Mouse (Mus musculus) erythroid progenitor cell, adult 5-6 weeks (primary cell): ENCODE data around the gene Eif3k. TPM values are rescaled to one million over a fixed set of nuclear protein-coding genes. Genes with fewer than 3 reads are reported as not detected.

ENCODE experiments used
- ATAC-seq: replicated peaks from 2 replicates; pipeline ENCODE4 v1.8.0; 2016; ENCODE audit warnings: moderate number of reproducible peaks, mild to moderate bottlenecking, moderate TSS enrichment, inconsistent platforms; ENCODE audit not compliant: poor library complexity, low FRiP score, severe bottlenecking
- total RNA-seq, 2 experiments: library from RNA; stranded (forward) in 1 of 2; stranded (reverse) in 1 of 2; fragments of 150-400 nt in 1 of 2; fragments of 186-747, 209-891 nt in 1 of 2; gene quantifications; 2 replicates each; pipeline versions ENCODE4 v1.2.3 to v1.2.4; 2015 to 2017; ENCODE audit warnings: low replicate concordance in 2 of 2

Gene Eif3k
- total RNA-seq, 2 experiments from 2014 or later, result 81.5 to 83.8 TPM

DNA sequence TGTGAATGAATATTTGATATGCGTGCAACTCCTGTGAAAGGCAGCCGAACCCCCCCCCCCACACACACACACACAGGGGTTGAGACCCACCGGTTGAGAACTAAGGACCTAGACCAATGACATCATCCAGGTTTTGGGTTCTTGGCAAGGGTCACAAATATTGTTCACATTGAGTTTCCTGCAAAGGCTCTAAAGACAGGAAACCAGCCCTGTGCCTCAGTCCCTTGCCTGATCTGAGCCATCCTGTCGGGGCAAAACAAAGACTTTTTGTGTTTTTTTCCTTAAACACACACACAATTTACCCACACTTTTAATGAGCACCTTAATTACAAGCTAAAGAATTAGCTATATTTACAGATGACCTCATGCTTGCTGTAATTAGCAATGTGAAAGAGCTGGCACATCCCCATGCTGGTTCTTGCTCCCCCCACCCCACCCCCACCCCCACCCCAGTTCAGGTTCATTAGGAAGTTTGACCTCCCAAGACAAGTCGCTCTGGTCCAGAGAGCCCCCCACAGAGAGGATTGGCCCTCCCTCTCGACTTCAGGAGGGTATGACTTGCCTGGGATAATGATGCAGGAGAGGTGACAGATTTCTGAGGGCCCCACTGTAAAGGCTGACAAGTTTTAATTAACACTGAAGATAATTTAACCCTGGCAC lies 36.8 kb downstream of the Eif3k start:
- ATAC-seq, result no peak

DNA sequence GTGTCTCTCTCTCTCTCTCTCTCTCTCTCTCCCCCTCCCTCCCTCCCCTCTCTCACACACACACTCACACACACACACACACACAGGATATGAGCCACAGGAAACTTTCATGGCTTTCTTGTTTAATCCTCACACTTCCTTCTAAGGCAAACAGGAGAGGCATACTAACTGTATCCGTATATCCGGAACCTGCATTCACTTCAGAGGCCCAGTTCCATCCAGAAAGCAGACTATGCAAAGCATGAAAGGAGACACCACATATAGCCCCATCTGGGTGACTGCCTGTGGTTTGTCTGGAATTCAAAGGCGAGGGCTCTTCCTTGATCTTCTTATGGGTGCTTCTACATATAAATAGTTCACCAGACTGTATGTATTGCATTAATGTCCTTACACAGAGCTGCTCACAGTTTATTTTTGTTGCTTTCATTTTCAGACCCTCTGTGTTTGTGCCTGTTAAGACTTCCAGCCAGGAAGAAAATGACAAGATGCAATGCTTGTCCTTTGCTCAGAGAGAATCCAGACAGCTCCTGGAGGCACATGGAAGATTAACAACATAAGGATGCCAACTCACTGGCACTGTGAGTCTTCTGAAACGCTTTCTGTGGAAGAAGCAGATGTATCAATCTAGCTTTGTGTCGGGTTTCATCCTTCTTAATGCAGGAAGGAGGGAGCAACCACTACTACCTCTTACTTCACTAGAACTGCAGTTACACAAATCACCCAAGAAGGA lies 38.0 kb downstream of the Eif3k start:
- ATAC-seq, result no peak

DNA sequence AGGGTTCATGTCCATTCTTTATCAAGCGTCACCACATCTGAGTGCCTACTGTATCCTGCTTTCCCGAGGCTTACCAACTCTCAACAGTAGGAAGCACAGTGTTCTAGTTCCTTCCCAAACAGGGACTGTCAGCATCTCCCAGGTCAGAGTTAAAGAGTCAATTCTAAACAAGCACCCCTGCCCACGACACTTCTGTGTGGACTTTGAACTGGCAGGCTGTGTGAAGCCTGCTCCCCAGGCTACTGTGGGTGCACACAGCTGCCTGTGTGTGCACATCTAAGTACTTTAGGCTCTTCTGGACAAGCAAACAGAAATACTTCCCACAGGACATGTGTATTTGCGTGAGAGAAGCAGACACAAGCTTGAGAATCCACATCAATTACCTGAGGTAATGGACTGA lies 40.1 kb downstream of the Eif3k start:
- no peak for ATAC-seq

DNA sequence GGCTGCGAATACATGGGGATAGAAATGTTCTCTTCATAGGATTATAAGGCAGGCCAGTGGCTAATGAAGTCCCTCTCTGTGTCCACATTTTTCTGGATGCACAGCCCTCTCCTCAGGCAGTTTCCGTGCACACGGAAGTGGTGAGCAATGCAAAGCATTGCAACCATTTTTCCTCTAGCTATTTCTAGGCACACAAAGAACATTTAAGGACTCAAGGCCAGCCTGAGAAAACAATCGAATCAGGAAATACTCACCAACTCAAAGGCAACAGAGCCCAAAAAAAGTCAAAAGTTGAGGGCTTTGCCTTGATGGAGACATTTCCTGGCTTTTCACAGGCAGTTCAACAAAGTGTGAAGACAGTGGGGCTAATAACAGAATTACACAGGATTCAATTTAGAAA lies 40.5 kb downstream of the Eif3k start:
- ATAC-seq, result no peak

DNA sequence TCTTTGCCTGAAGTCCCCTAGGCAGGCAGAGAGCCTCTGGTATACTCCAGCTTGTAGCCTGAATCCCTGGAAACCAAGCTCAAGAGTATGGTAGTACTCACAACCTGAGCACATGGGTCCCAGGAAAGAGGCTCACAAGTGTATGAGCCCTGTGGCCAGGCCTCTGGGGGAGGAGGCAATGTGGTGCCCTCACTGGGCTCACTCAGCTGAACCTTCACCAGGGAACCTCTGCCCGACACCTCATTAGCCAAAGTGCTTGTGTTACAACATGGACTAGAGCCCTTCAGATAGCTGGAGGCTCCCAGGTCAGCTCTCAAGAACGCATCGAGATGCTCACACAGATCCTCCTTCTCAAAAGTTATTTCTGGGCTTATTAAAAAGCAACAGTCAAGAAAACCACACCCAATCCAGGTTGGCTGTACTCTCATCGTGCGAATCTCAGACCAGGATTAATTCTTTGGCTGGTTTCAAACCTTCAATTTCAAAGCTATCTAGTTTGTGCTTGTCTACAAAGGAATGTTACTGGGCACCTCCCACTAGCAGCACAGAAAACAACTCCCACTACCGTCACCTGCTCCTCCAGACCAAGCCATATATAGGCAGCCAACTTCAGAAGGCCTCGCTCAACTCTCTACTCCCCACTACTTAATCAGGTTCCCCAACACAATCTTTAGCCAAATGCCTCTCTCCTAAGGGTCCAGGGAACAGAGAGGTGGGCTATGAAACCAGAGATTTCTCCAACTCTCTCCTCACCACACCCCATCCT lies 42.1 kb downstream of the Eif3k start:
- no peak for ATAC-seq

DNA sequence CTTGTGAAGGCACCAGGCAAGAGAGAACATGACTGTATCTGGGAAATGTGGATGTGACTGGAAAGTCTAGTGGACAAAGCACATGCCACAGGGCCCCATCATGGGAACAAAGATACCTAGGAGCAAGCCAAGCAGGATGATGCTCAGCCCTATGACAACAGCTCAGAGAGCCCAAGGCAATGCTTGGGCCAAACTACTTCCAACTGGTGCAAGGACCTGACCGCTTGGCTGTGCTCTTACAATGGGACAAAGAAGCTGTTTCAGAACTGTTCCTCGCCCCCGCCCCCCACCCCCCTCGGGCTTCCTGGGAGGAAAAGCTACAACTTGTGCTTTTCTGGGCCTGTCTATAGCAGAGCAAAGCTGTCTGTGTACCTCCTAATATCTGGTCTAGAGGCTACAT lies 43.0 kb downstream of the Eif3k start:
- ATAC-seq, result no peak

DNA sequence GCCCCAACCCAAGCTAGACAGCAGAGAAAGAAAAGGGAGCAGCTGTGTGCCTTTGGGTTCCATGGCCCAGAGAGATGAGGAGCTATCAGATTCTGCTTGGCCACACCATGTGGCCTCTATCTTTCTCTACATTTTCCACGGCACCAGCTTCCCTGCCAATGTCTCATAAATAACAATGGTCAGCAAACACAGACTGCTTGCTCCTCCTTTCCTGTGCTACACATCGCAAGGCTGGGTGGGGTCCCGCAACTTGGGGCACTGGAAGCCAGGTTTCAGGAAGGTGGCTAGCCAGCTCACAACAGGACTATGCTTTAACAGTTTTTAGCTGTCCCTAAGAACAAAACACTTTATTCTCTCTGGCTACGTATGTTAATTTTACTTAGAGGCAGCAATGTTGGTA lies 44.9 kb downstream of the Eif3k start:
- ATAC-seq, result no peak

DNA sequence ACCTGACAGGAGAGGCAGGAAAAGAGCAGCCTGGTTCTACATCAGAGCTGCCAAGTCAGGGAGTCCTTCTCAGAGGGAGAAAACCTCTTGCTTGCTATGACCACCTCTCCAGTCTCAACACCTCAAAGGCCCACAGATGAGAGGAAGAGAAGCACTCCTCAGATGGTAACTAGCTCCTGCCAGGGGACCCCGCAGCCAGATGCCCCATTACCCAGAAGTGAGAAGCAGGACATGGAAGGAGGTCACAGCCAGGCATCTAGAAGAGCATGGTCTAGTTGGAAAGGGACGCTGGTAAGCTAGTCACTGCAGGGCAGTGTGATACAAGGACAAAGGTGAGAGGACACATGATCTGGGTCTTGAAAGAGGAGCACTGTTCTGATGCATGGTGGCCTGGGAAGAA lies 47.8 kb downstream of the Eif3k start:
- ATAC-seq, result no peak

DNA sequence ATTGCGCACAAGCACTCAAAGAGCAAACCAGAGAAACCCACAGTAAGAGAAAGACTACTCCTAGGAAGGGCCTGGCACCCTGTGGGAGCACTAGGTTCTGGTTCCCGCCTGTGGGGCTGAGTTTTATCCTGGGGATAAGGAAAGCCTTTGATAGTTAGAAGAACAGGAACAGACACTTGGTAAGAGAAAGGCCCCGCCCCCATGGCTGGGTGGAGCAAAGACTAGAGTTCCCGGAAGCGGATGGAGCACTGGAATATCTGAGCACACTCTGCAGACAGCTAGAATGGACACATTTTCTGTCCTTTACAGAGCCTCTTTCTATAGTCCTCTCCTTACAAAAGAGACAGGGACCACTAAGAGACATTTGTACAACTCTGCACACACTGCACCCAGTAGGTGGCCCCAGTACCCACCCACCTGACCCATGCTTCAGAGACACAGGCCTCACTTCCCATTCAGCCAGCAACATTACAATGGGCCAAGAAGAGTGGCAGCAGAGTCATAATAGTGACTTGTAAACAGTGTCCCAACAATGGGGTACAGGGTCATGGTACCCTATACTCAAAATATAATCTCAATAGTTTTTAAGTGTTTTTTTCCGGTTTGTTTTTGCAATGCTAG lies 49.1 kb downstream of the Eif3k start:
- ATAC-seq, result no peak

DNA sequence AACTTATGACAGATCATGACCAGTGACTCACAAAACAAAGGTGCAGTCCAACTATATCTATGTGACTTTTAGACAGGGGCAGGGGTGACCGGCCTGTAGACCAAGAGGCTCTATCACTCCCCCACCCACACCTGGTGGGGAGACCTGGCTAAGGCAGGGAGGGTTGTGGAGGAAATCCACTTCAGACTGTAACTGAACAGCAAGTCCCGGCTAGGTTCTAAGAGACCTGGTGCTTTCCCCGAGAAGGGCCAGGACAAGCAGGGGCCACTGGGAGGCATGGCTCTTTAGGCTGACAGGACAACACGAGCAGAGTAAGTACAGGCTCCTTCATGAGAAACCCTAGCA lies 50.0 kb downstream of the Eif3k start:
- ATAC-seq, result no peak

DNA sequence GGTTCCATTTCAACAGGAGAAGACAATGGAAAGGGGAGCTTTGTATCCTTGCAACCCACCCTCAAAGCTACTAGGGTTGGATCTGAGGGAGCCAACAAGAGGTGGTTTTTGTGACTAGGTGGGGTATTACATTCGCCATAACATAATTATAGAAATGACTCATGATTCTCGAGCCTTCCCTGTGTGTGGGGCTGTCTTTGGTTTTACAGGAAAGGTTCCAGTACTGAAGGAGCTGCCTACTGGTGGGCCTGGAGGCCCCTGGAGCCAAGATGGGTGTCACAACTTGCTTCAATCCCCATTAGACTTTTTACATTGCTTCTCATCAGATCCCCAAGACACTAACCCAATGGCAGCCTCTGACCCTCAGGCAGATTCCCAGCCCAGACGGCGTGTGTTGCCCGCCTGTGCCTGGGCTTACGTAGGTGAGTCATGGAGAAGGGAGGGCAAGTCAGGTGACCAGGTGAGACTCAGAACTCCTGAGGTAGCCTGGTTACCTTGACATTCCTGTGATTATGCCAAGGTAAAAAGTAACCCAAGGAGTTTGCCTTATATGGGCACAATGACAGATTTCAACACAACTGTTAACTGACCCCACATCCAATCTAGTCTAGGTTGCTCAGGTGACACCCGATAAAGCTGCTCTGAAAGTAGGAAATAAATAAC lies 50.5 kb downstream of the Eif3k start:
- no peak for ATAC-seq

DNA sequence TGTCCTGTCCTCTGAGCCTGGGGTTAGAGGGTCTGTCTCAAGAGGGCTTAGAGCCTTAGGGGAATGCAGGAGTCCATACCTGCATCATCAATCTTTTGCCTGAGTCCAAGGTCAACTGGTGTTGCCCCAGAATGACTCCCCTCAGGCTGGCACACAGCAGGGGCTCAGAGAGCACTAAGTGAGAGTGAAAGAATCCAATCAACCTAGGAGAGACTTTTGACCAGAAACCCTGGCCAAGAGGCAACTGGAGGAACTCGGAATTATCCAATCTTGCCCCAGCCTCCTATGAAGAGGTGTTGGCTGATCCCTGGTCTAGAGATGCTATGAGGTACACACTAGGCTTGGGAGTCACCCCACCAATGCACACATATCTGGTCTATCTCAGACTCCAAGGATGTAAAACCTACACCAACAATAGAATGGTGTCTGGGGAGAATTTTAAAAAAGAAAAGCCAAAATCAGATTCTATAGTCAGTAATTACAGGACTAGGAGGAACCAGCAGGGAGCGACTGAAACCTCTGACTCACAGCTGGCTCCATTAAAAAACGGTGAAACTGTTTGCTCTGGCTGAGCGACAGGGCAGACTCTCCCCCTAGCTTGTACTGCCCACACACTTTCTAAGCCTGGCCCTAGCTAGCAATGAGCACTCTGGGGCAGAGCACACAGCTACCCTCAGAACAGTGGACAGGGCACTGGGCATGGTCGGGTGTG lies 51.2 kb downstream of the Eif3k start:
- ATAC-seq, result no peak

DNA sequence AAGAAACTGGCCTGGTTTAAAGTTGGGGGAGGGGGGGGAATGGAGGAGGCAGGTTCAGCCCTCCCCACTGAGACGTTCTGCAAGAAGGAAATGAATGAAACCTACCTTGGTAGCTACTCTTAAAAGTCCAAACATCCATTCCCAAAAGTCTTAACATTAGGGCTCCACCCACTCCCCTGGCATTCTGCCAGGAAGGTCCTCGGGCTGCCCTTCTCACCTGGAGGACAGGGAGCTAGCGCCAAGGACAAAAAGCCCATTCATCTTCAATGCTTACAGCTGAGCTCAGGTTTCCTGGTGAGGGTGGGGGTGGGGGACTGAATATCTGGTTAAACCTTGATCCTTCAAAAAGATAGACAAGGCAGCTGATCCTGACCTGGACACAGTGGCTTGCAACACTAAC lies 52.3 kb downstream of the Eif3k start:
- no peak for ATAC-seq

DNA sequence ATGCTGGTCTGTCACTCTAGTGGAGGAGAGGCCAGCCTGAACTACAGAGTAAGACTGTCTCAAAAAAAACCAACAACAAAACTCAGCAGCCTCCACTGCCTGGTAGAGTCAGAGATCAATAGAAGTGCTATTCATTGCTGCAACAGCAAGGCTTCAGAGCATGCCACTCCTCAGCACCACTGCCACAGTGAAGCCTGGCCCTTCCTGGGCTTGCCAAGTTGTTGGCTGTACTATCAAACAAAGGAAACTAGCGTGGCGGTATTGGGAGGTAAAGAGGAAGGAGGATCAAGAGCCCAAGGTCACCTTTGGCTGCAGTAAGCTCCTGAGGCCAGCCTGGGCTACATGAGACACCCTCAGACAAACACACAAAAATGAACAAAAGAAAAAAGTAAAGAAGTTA lies 55.5 kb downstream of the Eif3k start:
- ATAC-seq, result no peak

DNA sequence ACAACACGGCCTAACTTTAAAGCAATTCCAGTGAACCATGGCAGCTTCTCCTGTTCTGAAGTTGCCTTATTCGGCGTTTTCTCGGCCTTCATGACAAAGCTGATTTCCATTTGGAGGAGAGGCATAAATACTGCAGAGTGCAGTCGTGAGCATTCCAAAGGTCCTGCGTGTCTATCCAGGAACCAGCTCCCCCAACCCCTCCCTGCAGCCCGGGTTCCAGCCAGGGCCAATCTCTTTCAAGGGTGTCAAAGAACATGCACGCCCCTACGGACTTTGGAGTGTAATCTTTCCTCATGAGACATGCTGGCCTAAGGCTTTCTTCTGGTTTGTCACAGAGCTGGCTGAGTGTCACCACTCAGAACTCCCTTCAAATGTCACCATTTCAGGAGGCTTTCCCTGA lies 56.3 kb downstream of the Eif3k start:
- no peak for ATAC-seq

DNA sequence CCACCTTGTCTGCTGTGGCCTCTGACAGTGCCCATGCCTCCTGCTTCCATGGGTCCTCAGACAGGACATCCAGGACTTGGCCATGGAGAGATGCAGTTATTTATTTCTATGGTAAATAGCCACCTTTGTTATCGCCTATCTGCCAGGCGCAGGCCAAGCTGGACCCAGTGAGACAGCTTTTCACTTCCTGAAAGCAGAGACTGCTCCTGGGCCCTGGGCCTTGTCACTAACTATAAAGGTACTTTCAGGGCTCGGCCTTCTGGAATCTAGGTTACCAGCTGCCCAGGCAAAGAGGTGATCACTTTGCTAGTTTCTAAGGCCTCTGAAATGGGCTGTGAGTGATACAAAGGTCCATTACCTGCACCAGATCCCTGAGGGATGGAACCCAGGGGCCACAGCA lies 56.9 kb downstream of the Eif3k start:
- ATAC-seq, result no peak

DNA sequence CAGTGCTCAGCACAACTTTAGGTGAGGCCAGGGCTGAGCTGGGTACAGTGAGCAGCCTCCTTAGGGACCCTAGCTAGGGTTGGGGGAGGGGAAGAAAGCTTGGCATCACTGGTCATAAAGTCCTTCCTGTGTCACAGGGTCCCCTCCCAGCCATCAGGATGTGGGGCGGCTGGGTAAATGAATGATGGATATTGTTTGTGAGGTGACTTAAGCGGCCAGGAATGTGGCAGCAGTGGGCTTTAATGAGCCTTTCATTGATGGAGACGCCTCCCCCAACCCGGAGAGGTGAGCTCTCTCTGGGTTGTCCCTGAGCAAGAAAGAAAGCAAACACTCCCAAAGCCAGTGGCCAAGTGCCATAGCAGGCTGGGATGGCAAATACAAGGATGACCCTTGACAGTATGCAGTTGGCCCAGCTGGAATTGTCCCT lies 57.8 kb downstream of the Eif3k start:
- ATAC-seq, result no peak

DNA sequence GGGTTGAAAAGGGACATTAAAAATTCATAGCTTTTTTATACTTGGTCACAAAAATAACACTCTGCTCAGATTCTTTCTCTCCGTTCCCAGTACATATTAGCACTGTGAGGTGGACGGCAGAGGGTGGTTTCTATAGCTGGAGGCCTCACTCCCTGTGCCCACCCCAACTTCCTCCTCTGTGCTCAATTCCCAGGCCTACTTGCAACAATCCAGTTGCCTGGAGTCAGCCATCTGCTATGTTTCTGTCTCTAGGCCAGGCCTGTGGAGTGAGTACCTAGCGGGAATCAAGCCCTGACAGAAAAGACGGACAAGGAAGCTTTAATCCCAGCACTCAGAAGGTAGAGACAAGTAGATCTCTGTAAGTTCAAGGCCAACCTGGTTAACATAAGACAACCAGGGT lies 59.1 kb downstream of the Eif3k start:
- no peak for ATAC-seq

DNA sequence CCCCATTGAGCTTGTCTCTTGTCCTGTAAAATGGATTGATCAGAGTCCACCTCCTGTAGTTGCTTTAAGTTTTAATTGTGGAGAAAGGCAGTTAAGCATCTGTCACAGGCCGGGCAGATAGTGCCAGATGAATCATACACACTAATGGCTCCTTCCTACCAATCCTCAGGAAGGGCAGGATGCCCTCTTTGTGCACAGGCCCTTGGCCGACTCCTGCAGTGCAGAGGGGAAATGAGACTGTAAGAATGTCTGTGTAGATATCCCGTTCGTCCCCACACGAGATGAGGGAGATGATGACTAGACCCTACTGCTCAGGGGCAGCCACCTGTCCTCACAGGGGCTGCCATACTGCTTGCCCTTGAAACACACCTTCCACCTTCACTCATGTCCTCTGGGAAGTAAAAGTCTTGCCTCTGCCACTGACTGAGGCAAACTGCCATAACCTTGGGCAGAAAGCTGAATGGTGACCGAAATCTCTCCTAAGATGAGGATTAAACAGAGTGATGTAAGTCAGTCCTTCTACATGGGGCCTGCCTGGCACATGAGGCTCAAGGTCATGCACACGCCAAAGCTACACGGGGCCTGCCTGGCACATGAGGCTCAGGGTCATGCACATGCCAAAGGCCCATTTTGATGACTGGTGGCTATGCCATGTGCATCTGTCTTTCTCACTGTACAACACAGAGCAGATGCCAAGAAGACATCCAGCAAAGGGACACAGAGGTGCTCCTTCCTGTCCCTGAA lies 59.8 kb downstream of the Eif3k start:
- no peak for ATAC-seq
